Mouse (Mus musculus) CD4-positive naive resting alpha-beta T cell, adult 76 days (primary cell): Measurements from ENCODE around the gene Pum2. TPM values are rescaled to one million over a fixed set of nuclear protein-coding genes. Genes with fewer than 3 reads are reported as not detected.

Experiments
- total RNA-seq: library from RNA; stranded (reverse); gene quantifications from one replicate; pipeline ENCODE4 v1.2.4, GENCODE M21; 2023

The Pum2 gene
- 242 TPM for total RNA-seq

GRCm38 (mm10) chr12:8673974-8674306 is at the start of gene Pum2:
TSS of gene Pum2 (plus strand) at chr12:8674134.

GRCm38 (mm10) chr12:8770946-8771843 is 97.3 kb downstream of the Pum2 start, which contains the start of gene Sdc1:
TSS of gene Sdc1 (plus strand) at chr12:8771323.

Other genes starting within 250 kb of the Pum2 start
- 134 TPM for gene Rhob, start 174.1 kb upstream of the Pum2 start, total RNA-seq
- not detected for gene Slc7a15, start 75.1 kb upstream of the Pum2 start, total RNA-seq
- gene Sdc1, start 97.2 kb downstream of the Pum2 start, total RNA-seq = 1.6 TPM
- gene Laptm4a, start 247.5 kb downstream of the Pum2 start, total RNA-seq = 80.6 TPM